Mouse (Mus musculus) cerebellum, adult 2 months (tissue): ENCODE data around the gene Cyp2u1.

Source experiments
- CTCF ChIP-seq: fragments of 200-500 bp; IDR thresholded peaks from 2 replicates; pipeline ENCODE4 v1.5.1; 2011; ENCODE audit warnings: low read depth, mild to moderate bottlenecking, control low read depth, low read length, moderate library complexity, borderline replicate concordance; ENCODE audit not compliant: insufficient read depth
- POLR2A ChIP-seq: fragments of 200-500 bp; IDR thresholded peaks from 2 replicates; pipeline ENCODE4 v1.6.1; 2011; ENCODE audit warnings: low read length, control low read depth, borderline replicate concordance; ENCODE audit not compliant: insufficient read depth

DNA sequence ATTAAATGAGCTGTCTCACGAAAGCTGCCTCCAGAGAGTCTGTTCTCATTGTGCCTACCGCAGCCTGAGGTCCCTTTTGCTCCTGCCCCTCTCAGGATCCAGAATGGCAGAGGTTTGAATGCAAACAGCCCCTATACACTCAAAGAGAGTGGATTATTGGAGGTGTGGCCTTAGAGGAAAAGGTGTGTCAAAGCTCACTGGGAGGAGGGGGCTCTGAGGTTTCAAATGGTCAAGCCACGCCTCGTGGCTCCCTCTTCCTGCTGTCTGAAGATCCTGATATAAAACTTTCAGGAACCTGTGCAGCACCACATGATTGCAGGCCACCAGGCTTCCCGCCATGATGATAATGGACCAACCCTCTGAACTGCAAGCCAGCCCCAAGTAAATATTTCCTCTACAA is 55.2 kb downstream of the Cyp2u1 start:
- TF ChIP-seq CTCF (no peak), POLR2A (no peak)
